Mouse (Mus musculus) adipocyte (in vitro differentiated cells): ENCODE results near the gene Tmem229a.

Source experiments
- DNase-seq: peaks from one replicate; pipeline ENCODE4 v3.0.0-alpha.2; 2016; ENCODE audit warnings: low spot score

Gene Tmem229a

GRCm38 (mm10) chr6:24955946-24956585, at the start of gene Tmem229a:
Gene Tmem229a, minus strand, starts transcription at chr6:24956297.
- DNase-seq: no peak

- no peak for DNase-seq
Measured at GRCm38 (mm10) chr6:24993754-24994153, 37.7 kb upstream of the Tmem229a start.

- DNase-seq: no peak
Measured at GRCm38 (mm10) chr6:24989836-24990235, 33.7 kb upstream of the Tmem229a start.

GRCm38 (mm10) chr6:24976176-24976575, 20.1 kb upstream of the Tmem229a start:
- no peak for DNase-seq

- DNase-seq: no peak
Measured at GRCm38 (mm10) chr6:24968471-24969223, 12.6 kb upstream of the Tmem229a start.

GRCm38 (mm10) chr6:24967726-24968125, 11.6 kb upstream of the Tmem229a start:
- no peak for DNase-seq

GRCm38 (mm10) chr6:24966010-24966682, 10.0 kb upstream of the Tmem229a start:
- no peak for DNase-seq

- DNase-seq: no peak
Measured at GRCm38 (mm10) chr6:24963754-24964153, 7.7 kb upstream of the Tmem229a start.

- no peak for DNase-seq
Measured at GRCm38 (mm10) chr6:24956586-24956973, 483 bp upstream of the Tmem229a start.

GRCm38 (mm10) chr6:24955131-24955945, 759 bp downstream of the Tmem229a start:
- DNase-seq: no peak

- DNase-seq: no peak
Measured at GRCm38 (mm10) chr6:24954126-24954525, 2.0 kb downstream of the Tmem229a start.

GRCm38 (mm10) chr6:24952341-24952740, 3.8 kb downstream of the Tmem229a start:
- no peak for DNase-seq

- no peak for DNase-seq
Measured at GRCm38 (mm10) chr6:24950669-24951068, 5.4 kb downstream of the Tmem229a start.

- DNase-seq: no peak
Measured at GRCm38 (mm10) chr6:24925076-24925785, 30.9 kb downstream of the Tmem229a start.

GRCm38 (mm10) chr6:24913591-24913990, 42.5 kb downstream of the Tmem229a start:
- no peak for DNase-seq

- DNase-seq: no peak
Measured at GRCm38 (mm10) chr6:24910728-24911105, 45.4 kb downstream of the Tmem229a start.

- no peak for DNase-seq
Measured at GRCm38 (mm10) chr6:24910016-24910727, 45.9 kb downstream of the Tmem229a start.

- no peak for DNase-seq
Measured at GRCm38 (mm10) chr6:24907824-24908223, 48.3 kb downstream of the Tmem229a start.

- DNase-seq: no peak
Measured at GRCm38 (mm10) chr6:24905101-24905500, 51.0 kb downstream of the Tmem229a start.
